Mouse (Mus musculus) spleen, adult 2 months (tissue): ENCODE results near the gene Fxyd7. TPM values are rescaled to one million over a fixed set of nuclear protein-coding genes. Genes with fewer than 3 reads are reported as not detected.

Experiments used
- DNase-seq, 2 experiments: peaks; one replicate each; pipeline versions ENCODE4 v3.0.0 to v3.0.0-alpha.2; 2012 to 2021; ENCODE audit warnings: low spot score in 2 of 2, low read depth in 1 of 2
- H3K27ac ChIP-seq: fragments of 200-500 bp; 2 replicates; pipeline ENCODE4 v1.5.1; 2012; ENCODE audit warnings: low read length, inconsistent platforms; ENCODE audit not compliant: insufficient read depth
- H3K27me3 ChIP-seq: fragments of 200-500 bp; 2 replicates; pipeline ENCODE4 v1.6.1; 2012; ENCODE audit warnings: mild to moderate bottlenecking, moderate library complexity, low read length, inconsistent platforms; ENCODE audit not compliant: control insufficient read depth, insufficient read depth
- H3K36me3 ChIP-seq: fragments of 200-500 bp; 2 replicates; pipeline ENCODE4 v1.6.1; 2012; ENCODE audit warnings: mild to moderate bottlenecking, low read length, inconsistent platforms; ENCODE audit not compliant: control insufficient read depth, insufficient read depth
- H3K4me1 ChIP-seq: fragments of 200-500 bp; 2 replicates; pipeline ENCODE4 v1.6.1; 2011; ENCODE audit warnings: inconsistent platforms; ENCODE audit not compliant: control insufficient read depth, insufficient read depth, insufficient read length
- H3K4me3 ChIP-seq: fragments of 200-500 bp; 2 replicates; pipeline ENCODE4 v1.5.1; 2011; ENCODE audit warnings: mild to moderate bottlenecking, inconsistent platforms; ENCODE audit not compliant: insufficient read depth, insufficient read length; ENCODE audit errors: extremely low read depth
- CTCF ChIP-seq: fragments of 200-500 bp; IDR thresholded peaks from 2 replicates; pipeline ENCODE4 v1.5.1; 2011; ENCODE audit warnings: mild to moderate bottlenecking, inconsistent platforms; ENCODE audit not compliant: insufficient read depth, insufficient read length, insufficient replicate concordance; ENCODE audit errors: extremely low read depth
- POLR2A ChIP-seq: fragments of 200-500 bp; IDR thresholded peaks from 2 replicates; pipeline ENCODE4 v1.6.1; 2011; ENCODE audit warnings: low read depth, low read length, inconsistent platforms
- WGBS: fragments of 180-500 bp; shearing (Covaris S2); methylation state at CpG from one replicate; pipeline ENCODE4 v1.1.7; 2018; 5-methylcytosine and 5-hydroxymethylcytosine counted together
- polyA plus RNA-seq: library from polyadenylated mRNA; depleted of rRNA; stranded (reverse); fragments of >200 nt; gene quantifications from 2 replicates; pipeline ENCODE4 v1.2.3, GENCODE M21; 2012

Fxyd7 gene
- polyA plus RNA-seq, 1 experiment, result 1.2 TPM

DNA sequence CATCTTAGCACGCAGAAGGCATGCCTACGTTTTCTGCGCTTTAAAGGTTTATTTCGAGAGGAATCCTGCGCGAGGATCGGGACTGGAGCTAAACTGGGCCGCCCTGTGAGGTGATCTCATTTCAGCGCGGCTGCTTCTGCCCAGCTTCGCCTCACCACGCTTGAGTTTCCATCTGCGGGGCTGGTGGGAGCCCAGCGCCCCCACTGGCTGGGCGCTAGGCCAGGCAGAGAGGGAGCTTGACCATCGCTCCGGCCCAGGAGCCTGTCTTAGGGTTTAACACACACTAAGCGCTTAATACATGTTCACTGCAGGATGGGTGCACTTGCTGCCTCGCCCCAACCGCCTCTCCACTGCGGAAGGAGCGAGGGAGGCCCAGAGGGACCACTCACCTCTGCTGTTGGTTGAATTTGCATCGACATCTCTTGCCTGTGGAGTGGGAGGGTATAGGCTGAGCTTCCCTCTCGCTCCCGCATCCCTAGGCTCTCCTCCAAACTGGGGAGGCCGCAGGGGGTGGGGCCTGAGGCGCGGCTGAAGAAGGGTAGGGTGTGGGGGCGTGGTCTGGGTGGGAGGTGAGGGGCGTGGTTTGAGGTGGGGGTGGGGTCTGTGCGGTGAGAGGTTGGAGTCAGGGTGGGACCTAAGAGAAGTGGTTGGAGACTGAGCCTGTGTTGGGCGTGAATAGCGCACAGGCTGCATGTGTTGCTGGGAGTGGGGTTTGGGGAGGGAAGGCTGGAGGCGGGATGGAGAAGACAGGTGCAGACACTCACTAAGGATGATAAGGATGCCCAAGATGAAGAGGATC lies 1.6 kb upstream of the Fxyd7 start:
- TF ChIP-seq CTCF (no peak), POLR2A (no peak)
- Histone ChIP-seq H3K27ac (no peak overlapping the region), H3K4me3 (peak overlapping the region; percentile 16; the same call in 1 of the 2 replicates), H3K36me3 (no peaks in the 10 kb centered on the region), H3K4me1 (peaks cover 4% of the 10 kb centered on the region; the same call in 1 of the 2 replicates), H3K27me3 (peaks cover 18% of the 10 kb centered on the region)
- WGBS, result 11% methylated on average over 34 of the region's 34 CpGs
- DNase-seq, result no peak

DNA sequence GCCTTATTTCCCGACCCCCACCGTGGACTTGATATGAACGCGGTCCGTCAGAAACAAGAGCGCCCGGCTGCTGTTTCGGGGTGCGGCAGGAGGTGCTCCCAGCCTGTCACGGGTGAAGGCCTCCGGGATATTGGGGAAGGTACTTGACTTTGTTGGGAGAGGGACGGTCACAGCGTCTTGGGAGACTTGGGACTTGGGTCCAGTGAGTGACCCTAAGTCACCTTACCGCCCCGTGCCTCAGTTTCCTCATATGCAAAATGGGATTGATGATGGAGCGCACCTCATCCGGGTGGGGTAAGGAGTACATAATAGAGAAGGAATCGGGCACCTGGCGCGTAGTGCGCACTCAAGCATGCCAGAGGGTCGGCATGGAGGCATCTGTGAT lies 976 bp upstream of the Fxyd7 start:
- no peak overlapping the region for H3K27ac ChIP-seq
- no peaks in the 10 kb centered on the region for H3K36me3 ChIP-seq
- H3K27me3 ChIP-seq, result peaks cover 18% of the 10 kb centered on the region
- DNase-seq, result no peak
- H3K4me1 ChIP-seq, result peaks cover 4% of the 10 kb centered on the region; the same call in 1 of the 2 replicates
- H3K4me3 ChIP-seq, result peak overlapping the region; percentile 16; the same call in 1 of the 2 replicates
- WGBS, result 11% methylated on average over 22 of the region's 22 CpGs
- TF ChIP-seq CTCF, result no peak
- TF ChIP-seq POLR2A, result no peak

DNA sequence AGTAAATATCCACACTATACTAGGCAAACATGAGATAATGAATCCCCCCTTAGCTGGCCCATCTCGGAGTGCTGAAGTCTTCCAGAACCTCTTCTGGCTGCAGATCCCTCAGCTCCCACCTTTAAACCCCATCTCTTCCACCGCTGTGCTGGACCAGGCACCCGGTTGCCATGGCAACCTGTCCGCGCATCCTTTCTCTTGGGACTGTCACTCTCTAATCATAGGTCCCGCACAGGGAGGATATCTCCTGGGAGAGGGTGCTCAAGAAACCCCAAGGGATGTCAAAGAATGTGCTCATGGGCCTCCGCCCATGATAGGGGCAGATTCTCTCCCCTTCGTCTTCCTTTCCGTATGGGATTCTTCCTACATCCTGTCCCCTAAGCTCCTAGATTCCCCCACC lies 346 bp downstream of the Fxyd7 start:
- Histone ChIP-seq H3K4me3 (no peak overlapping the region), H3K36me3 (no peaks in the 10 kb centered on the region), H3K4me1 (peaks cover 4% of the 10 kb centered on the region; the same call in 1 of the 2 replicates), H3K27ac (no peak overlapping the region), H3K27me3 (peaks cover 18% of the 10 kb centered on the region)
- no peak for TF ChIP-seq CTCF
- WGBS, result 9% methylated on average over 9 of the region's 9 CpGs
- DNase-seq, result no peak

DNA sequence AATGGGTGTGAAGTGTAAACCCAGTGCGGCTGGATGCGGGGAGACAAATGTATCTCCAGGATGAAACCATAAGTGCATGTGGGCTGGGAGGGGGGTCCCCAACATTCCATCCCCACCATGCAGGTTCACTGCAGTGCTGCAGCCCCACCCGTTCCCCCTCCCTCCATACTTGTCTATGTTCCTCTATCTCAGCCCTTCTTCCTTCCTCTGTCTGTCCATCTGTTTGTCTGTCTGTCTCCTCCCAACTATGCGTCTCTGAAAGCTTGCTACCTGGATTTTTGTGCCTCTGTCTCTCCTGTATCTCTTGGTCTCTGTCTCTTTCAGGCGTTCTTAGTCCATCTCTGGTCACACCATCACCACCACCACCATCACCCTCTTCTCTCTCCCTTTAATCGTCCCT lies 780 bp downstream of the Fxyd7 start:
- 10% methylated on average over 6 of the region's 6 CpGs for WGBS
- H3K27ac ChIP-seq, result no peak overlapping the region
- TF ChIP-seq CTCF (no peak), POLR2A (no peak)
- H3K4me1 ChIP-seq, result peaks cover 4% of the 10 kb centered on the region; the same call in 1 of the 2 replicates
- DNase-seq, result no peak
- H3K36me3 ChIP-seq, result no peaks in the 10 kb centered on the region
- H3K4me3 ChIP-seq, result no peak overlapping the region
- peaks cover 18% of the 10 kb centered on the region for H3K27me3 ChIP-seq

DNA sequence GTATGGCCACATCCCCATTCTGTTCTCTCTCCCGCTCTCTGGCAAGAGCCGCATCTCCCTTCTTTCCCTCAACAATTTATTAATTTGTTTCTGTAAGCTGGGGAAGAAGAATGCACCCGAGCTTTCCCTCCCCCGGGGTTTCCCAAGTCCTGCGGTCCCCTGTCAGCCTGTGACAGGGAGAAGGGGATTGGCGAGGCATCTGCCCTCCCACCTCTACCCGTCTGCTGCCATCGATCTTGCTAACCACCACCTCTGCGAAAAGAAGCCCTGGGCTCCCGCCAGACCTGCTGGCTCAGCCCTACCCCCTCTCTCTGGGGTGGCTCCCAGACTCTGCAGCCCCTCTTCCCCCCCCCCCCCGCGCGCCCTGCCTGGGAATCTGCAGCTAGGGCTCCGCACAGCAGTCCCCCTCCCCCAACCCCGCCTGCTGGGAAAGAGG lies 1.4 kb downstream of the Fxyd7 start:
- H3K36me3 ChIP-seq, result no peaks in the 10 kb centered on the region
- no peak for TF ChIP-seq POLR2A
- TF ChIP-seq CTCF, result no peak
- no peak for DNase-seq
- H3K27me3 ChIP-seq, result peaks cover 18% of the 10 kb centered on the region
- no peak overlapping the region for H3K4me3 ChIP-seq
- no peak overlapping the region for H3K27ac ChIP-seq
- 6% methylated on average over 11 of the region's 15 CpGs for WGBS
- H3K4me1 ChIP-seq, result peaks cover 4% of the 10 kb centered on the region; the same call in 1 of the 2 replicates

DNA sequence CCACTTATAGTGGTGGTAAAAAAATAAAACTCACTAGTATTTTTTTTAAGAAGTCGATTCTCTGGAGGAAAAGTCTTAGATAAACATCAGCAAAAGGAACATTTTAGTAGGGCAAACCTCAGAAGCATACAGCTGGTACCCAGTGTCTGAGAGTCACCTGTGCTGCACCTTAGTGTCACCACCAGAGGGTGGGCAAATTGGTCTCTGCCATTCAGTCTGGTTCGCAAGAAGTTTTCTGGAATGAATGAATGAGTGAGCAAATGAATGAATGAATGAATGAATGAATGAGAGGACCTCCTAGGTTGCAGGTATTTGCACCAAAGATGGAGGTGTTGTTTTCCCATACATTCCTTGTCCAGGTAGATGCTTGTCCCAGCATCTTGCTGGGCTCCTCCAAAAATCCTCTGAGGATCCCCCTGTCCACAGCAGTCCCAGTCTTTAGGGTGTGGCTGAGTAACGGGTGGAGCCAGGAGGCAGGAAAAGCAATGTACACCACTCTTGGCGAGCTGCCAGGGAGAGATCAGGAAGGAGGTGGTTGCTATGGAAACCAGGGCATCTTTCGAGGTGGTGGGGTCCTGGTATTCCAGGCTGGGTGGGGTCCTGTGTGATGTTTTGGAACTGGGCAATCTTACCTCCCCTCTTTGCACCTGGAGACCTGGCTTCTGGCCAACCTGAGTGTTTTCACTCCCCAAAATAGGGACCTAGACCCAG lies 2.0 kb downstream of the Fxyd7 start:
- H3K27me3 ChIP-seq, result peaks cover 18% of the 10 kb centered on the region
- 17% methylated on average over 5 of the region's 5 CpGs for WGBS
- no peak overlapping the region for H3K27ac ChIP-seq
- peaks cover 4% of the 10 kb centered on the region; the same call in 1 of the 2 replicates for H3K4me1 ChIP-seq
- no peak for DNase-seq
- TF ChIP-seq POLR2A, result no peak
- no peak for TF ChIP-seq CTCF
- H3K36me3 ChIP-seq, result no peaks in the 10 kb centered on the region
- no peak overlapping the region for H3K4me3 ChIP-seq
